Mouse (Mus musculus) naive thymus-derived CD4-positive, alpha-beta T cell, adult 2 months (primary cell): Measurements from ENCODE around the gene Cmip.

Experiments
- DNase-seq: peaks from one replicate; pipeline ENCODE4 v3.0.0-alpha.2; 2011; ENCODE audit warnings: low read depth

The Cmip gene

DNA sequence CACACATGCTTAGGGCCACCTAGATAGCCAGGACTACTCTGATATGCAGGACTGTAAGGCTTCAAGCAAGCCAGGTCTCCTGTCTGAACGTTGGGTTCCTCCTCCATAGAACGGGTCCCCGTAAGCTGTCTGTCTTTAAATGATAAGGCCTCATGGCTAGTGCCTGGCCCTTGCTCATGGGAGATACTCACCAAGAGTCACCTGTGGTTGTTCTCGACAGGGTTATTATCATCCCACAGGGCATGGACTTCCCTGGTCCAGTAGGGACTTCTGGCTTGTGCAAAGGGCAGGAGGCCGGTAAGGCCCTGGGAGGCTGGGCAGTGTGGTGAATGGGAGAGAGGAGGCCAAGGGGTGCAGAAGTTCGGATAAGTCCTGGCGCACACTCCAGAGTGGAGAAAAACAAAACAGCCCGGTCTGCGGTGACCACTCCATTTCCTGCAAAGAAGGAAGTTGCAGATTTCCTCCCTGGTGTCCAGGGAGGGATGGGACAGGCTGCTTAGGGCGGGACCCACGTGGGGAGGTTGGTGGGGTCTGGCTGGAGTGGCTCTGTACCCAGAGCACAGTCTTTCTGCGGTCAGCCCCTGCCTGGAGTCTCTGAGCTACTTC lies 41.2 kb downstream of the Cmip start:
- no peak for DNase-seq

DNA sequence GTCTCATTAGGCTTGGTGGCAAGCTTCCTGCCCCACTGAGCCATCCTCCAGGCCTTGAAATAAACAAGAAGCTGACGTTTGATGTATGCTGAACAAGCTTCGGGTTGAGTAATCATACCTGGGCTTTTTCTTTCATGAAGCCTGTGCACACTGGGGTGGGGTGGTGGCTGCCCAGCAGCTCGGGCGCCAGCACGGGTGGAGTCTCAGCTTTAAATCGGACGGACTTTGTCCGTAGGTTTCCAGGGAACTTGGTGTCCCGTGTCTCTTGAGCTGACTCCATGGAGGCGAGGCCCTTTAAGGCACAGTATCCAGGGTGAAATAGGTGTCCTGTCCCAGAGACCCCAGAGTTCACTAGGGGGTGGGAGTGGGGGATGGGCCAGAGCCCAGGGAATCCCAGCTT lies 42.3 kb downstream of the Cmip start:
- no peak for DNase-seq

GRCm38 (mm10) chr8:117300188-117300587 lies 43.3 kb downstream of the Cmip start:
- DNase-seq: no peak

- DNase-seq: no peak
These were observed 44.7 kb downstream of the Cmip start for GRCm38 (mm10) chr8:117301457-117302041.

DNA sequence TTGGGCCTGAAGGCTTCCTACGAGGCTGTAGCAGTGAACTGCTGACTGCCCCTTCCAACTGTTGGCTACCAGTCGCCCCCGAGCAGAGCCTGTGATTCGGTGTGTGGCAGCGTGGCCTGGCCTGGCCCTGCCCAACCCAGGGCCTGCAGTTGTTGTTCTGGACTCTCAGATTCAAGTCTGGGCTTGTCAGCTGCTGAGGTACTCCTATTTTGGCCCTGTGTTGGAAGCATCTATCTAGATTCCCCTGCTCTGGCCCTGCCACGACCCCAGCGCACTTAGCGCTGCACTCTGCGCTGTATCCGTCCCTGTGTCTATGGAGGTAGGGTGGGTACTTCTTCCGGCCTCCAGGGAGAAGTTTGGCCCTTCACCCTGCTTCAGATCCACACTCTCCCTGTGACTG lies 45.2 kb downstream of the Cmip start:
- DNase-seq: no peak

GRCm38 (mm10) chr8:117303666-117304065 lies 46.8 kb downstream of the Cmip start:
- DNase-seq: peak; percentile 57

GRCm38 (mm10) chr8:117305405-117305804 lies 48.5 kb downstream of the Cmip start:
- DNase-seq: peak; percentile 54

DNA sequence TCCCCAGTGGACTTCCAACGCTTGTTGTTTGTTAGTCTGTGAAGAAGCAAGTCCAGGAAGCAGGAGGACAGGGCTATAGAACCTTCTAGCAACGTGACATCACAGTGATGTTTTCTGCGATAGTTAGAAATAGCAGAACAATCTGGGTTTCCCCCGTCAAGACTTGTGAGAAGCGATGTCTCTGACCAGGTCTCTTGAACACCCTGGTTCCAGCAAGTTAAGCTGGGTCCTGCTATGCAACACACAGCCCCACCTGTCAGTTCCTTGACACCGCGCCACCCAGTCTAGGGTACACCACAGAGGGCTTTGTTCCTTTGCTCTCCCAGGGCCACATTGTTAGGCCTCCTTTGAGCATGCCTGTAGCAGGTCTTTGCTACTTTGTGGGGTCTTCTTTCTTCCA lies 49.9 kb downstream of the Cmip start:
- no peak for DNase-seq

- no peak for DNase-seq
These were observed 50.4 kb downstream of the Cmip start for GRCm38 (mm10) chr8:117307221-117307620.

DNA sequence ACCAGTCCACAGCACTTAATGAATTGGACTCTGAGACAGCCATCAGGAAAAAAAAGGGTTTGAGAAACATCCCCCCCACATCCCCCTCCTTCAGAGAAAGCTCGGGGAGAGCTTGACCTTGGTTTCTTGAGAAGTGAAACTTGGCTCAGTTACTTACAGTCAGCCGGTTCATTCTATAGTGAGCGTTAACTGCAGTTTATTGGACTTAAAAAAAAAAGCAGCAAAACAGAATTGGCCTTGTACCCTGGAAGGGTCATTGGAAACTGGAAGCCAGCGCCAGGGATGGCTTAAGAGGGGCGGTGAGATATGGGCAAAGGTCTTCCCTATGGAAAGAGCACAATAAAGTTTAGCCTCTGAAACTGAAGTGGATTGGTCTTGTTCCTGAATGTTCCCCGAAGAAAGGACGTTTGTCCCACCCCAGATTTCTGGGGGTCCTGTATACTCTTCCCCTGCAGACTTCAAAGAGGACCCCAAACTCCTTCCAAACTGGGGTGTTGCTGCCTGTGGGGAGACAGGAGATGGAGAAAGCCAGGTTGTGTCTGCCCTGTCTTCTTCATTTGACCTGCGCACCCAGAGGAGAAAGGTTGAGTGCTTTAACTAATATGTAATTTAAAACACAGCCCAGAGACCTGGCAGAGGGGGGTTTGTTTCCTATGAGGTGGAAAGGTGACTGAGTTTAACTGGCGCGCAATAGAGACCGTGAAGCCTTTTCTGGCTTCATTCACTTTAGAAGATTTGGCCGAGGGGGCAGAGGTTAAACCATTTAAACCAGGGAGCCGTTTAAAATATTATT lies 51.6 kb downstream of the Cmip start:
- no peak for DNase-seq

GRCm38 (mm10) chr8:117309653-117310274 lies 52.9 kb downstream of the Cmip start:
- DNase-seq: no peak

GRCm38 (mm10) chr8:117310961-117311561 lies 54.2 kb downstream of the Cmip start:
- DNase-seq: no peak

DNA sequence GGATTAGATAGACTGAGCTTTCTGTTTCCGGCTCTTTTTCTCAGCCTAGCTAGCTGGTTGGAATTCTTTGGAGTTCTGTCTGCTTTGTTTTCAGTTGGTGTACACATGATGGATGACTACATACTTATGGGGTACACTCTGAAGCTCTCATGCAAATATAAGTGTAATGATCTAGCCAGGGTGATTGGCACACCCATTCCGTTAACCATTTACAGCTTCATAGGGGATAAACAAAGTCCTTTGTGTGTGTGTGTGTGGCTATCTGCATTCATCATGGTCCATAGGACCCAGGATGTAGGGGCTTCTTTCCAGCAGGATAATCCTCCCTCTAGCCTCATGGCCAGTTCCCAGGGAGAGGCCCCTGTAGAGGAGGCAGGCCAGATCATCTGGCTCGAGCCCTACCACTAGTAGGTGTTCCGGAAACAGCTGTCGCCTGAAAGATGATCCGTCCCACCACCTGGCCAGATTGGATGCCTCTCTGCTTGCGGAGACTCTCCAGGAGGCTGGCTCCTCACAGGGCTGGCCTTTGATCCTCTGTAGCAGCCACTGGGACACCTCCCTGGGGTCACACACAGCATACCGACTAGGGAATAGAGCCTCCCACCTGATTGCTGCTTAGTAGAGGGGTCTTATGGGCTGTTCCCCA lies 57.6 kb downstream of the Cmip start:
- no peak for DNase-seq

GRCm38 (mm10) chr8:117315727-117316126 lies 58.9 kb downstream of the Cmip start:
- DNase-seq: no peak

DNA sequence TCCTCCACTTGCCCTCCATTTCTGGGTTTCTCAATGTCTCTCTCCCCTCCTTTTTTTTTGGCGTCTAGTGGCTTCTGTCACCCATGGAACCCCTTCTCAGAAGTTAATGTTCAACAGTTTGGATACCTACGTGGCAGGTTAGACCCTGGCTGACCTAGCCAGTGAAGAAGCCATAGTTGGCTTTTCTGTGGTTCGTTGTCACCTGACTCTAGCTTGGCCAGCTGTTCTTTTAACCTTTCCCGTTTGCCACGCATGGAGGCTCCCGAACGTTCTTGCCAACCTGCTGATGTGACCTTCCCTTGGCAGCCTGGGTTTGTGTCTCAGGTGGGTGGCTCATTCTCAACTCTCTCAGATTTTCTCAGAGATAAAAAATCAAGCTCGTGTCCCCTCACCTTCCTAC lies 60.6 kb downstream of the Cmip start:
- DNase-seq: no peak

GRCm38 (mm10) chr8:117318911-117319826 lies 62.3 kb downstream of the Cmip start:
- peak; percentile 40 for DNase-seq

- peak; percentile 30 for DNase-seq
These were observed 63.8 kb downstream of the Cmip start for GRCm38 (mm10) chr8:117320616-117321015.

DNA sequence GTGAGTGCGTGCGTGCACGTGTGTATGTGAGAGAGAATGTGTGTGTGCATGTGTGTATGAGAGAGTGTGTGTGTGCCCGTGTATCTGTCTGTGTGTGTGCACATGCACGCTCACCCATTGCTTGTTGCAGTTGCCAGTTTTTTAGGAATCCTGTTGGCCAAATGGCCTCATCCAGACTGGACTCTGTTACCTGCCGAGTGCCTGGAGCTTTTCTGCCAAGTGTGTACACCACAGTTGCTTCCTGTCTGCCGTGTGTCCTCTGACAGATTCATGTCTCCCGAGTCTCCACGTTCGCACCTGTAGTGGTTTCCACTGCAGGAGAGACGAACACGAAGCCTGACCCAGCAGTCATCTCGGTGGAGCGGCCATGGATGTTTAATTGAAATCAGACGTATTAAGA lies 64.4 kb downstream of the Cmip start:
- no peak for DNase-seq

DNA sequence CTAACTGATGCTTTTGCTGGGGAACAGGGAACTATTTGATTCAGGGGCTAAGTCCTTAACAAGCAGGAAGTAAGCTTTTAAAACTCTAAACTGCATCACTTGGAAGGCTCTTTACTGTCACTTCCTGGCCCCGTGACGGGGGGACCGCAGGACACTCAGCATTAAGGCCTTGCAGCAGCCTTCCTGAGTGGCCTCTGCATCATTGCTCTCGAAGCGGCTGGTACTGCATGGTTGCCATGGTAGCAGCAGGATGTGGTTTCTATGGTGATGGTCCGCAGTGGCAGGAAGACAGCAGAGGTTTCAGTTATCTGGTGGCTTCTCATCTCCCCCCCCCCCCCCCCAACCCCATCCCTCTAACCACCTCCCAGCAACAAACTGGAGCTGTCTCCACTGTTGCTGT lies 65.2 kb downstream of the Cmip start:
- peak; percentile 88 for DNase-seq

DNA sequence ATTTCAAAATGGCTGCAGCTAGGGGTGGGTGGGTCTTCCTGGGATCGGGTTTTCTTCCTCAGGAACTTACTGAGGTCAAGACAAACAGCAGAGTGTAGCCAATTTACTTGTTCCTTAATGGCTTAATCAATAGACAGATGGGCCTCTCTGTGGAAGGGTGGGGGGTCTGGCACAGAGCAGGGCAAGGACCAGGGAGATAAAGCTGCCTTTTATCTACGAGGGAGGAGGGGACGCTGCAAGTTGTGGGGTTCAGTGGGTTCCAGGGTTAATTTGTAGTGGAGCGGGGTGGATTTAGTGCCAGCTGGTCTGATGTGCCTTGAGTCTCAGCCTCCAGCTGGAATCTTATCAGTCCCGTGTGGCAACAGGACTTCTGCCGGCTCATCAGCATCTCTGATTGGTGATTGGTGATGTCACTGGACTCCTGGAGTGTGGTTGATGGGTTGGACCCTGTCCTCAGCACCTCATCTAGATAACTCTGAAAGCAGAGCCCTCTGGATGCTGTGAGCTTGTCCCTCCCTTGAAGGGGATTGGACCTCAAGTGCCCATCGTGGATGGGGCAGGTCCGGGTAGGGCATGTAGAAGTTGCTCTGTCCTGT lies 65.9 kb downstream of the Cmip start:
- DNase-seq: no peak

DNA sequence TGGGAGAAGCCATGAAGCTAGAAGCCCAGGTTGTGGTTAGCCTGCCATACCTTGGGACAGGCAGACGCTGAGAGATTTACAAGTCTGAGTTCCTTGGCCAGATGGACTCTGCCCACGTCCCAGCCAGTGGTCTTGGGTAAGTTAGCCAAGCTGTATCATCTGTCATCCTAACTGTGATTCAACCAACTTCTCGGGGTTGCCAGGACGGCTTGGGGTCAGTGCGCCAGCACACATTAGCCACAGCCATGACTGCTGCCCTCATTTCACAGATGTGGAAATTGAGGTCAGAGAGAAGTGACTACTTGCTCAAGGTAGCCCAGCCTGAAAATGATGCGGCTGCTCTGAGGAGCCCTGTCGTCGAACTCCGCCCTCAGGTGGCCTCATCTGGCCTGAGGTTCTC lies 68.0 kb downstream of the Cmip start:
- DNase-seq: no peak
